Mouse (Mus musculus): ENCODE data around the gene Synpo2.

GRCm38 (mm10) chr3:123107830-123108549 lies 128.0 kb downstream of the Synpo2 start:
- TF ChIP-seq CTCF (IDR thresholded peaks at IDR 0.05; ENCODE audit: insufficient read depth, low read length), result no peak
- no peak for TF ChIP-seq POLR2A (IDR thresholded peaks at IDR 0.05; ENCODE audit: borderline replicate concordance, extremely low read depth, low read depth, low read length)
